Mouse (Mus musculus) liver, embryonic 13.5 days (tissue): ENCODE measurements around the gene Zfp60. TPM values are rescaled to one million over a fixed set of nuclear protein-coding genes. Genes with fewer than 3 reads are reported as not detected.
"Not testable (repeated sequence)": the region's sequence is repeated elsewhere in the genome, so short reads cannot be mapped to it uniquely, and the experiment has no call there.

Experiments
- ATAC-seq: fragments of 200-750 bp; cut with Nextera tagmentation; 2 replicates; pipeline ENCODE4 v1.8.0; 2017; ENCODE audit warnings: low read depth, mild to moderate bottlenecking, moderate number of reproducible peaks, moderate library complexity
- DNase-seq: peaks from one replicate; pipeline ENCODE4 v3.0.0; 2022
- H3K27ac ChIP-seq: fragments of 300-500 bp; sonication (generic); 2 replicates; pipeline ENCODE4 v1.5.1; 2015; ENCODE audit warnings: moderate library complexity, mild to moderate bottlenecking, inconsistent platforms
- H3K27me3 ChIP-seq: fragments of 300-500 bp; sonication (generic); 2 replicates; pipeline ENCODE4 v1.6.1; 2015; ENCODE audit warnings: mild to moderate bottlenecking, inconsistent platforms
- H3K36me3 ChIP-seq: fragments of 300-500 bp; sonication (generic); 2 replicates; pipeline ENCODE4 v1.6.1; 2015; ENCODE audit warnings: mild to moderate bottlenecking, inconsistent platforms
- H3K4me1 ChIP-seq: fragments of 300-500 bp; sonication (generic); replicated peaks from 2 replicates; pipeline ENCODE4 v1.6.1; 2015; ENCODE audit warnings: inconsistent platforms
- H3K4me2 ChIP-seq: fragments of 300-500 bp; sonication (generic); 2 replicates; pipeline ENCODE4 v1.6.1; 2015; ENCODE audit warnings: inconsistent platforms, mild to moderate bottlenecking, moderate library complexity
- H3K4me3 ChIP-seq: fragments of 300-500 bp; sonication (generic); replicated peaks from 2 replicates; pipeline ENCODE4 v1.5.1; 2015; ENCODE audit warnings: mild to moderate bottlenecking, inconsistent platforms
- H3K9ac ChIP-seq: fragments of 300-500 bp; sonication (generic); 2 replicates; pipeline ENCODE4 v1.6.1; 2015; ENCODE audit warnings: mild to moderate bottlenecking, inconsistent platforms
- H3K9me3 ChIP-seq: fragments of 300-500 bp; sonication (generic); replicated peaks from 2 replicates; pipeline ENCODE4 v1.6.1; 2016; ENCODE audit warnings: inconsistent platforms
- WGBS: fragments of 180-500 bp; shearing (Covaris S2); methylation state at CpG from one replicate; pipeline ENCODE4 v1.1.7; 2015; ENCODE audit not compliant: insufficient replicate concordance; 5-methylcytosine and 5-hydroxymethylcytosine counted together
- polyA plus RNA-seq: library from polyadenylated mRNA; unstranded; fragments of >200 nt; fragmentation: Nextera tagmentation; extraction: Ambion mirVana; gene quantifications from 2 replicates; pipeline ENCODE4 v1.2.1, GENCODE M21; 2015

Zfp60 gene
- polyA plus RNA-seq, 1 experiment from 2014 or later: 5.6 TPM

DNA sequence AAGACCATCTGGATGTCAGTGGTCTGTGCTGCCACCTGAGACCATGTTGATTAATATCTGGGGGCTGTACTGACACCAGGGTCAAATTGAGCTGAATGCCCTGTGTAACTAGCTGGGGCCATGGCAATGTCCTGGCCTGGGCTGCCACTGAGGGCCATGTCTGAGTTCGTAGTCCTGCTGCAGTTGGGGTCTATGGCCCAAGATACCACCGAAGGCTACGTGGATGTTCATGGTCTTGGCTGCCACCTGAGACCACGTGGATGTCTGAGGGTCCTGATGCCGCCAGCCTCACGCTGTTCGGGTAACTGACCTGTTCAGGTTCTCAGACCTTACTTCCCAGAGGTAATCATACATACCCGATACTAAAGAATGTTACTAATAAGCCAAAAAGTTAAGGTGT lies 9.2 kb upstream of the Zfp60 start:
- 77% methylated on average over 8 of the region's 8 CpGs for WGBS
- Histone ChIP-seq H3K36me3 (no peaks in the 10 kb centered on the region), H3K27me3 (no peaks in the 10 kb centered on the region), H3K4me3 (no peak overlapping the region), H3K4me1 (no peaks in the 10 kb centered on the region), H3K9me3 (no peaks in the 10 kb centered on the region), H3K27ac (no peak overlapping the region), H3K4me2 (no peak overlapping the region), H3K9ac (no peak overlapping the region)
- DNase-seq (no peak), ATAC-seq (no peak)

DNA sequence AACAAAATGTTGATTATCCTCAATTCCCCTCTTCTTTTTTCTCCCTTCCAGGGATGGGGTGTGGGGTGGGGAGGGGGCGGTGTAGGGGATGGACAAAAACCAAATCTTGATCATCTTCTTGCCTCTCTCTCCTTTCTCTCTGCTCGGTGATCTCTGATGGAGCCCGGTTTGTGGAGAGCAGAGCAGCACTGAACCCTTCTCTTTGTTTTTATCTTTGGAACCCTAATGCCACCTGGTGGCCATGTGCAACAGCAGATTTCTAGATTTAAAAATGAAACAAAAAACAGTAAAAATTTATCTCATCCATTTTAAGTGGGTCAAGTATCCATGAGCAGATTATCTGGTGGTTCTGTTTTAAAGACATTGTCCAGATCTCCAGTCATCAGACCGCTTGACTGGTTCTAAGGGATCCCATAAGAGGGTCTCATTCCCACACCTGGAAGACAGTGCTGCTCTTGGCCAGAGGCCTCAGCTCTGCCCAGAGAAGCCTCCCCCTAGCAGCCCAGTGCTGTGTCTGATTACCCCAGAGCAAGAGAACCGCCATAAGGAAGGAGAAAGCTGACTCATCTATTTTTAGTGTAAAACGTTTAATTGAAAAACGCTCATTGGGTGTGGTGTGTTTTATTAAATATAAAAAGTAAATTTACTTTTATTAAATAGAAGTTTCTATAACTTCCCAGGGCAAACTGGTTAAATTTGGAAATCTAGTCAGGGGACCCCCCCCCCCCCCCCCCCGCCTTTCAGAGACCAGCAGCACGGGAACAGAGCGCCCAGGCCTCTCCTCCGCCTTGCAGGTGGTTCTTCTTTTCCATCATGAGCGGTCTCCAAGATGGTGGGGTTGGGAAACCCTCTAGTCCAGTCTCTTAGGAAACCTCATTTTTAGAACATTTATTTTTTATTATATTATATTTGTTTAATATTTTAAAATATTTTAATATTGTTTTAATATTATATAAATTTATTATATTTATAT lies 5.3 kb upstream of the Zfp60 start:
- peak; percentile 15 for DNase-seq
- Histone ChIP-seq H3K9me3 (no peaks in the 10 kb centered on the region), H3K27me3 (no peaks in the 10 kb centered on the region), H3K4me1 (no peaks in the 10 kb centered on the region), H3K36me3 (no peaks in the 10 kb centered on the region), H3K27ac (no peak overlapping the region), H3K4me3 (no peak overlapping the region), H3K4me2 (no peak overlapping the region), H3K9ac (no peak overlapping the region)
- ATAC-seq: no peak
- 37% methylated on average over 12 of the region's 12 CpGs for WGBS

DNA sequence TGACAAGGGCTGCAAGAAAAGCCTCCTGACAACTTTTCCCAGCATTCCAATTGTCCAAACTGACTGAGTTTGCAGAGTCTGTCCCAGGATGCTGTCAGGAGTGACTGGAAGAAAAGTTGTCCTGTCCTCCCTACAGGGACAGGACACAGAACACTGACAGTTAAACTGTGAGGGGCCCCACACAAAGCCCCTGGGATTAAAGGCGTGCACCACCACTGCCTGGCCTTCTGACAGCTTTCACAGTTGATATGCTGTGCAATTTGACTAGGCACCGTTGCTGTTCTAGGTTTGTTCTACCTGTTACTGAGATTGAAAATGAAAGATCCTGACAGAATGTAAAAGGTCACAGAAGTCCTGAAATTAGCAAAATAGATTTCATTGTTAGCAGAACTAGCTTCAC lies 3.7 kb upstream of the Zfp60 start:
- DNase-seq: no peak
- no peaks in the 10 kb centered on the region for H3K27me3 ChIP-seq
- WGBS: 61% methylated on average over 2 of the region's 2 CpGs
- H3K4me3 ChIP-seq: no peak overlapping the region
- no peak for ATAC-seq
- H3K4me1 ChIP-seq: peaks cover 9% of the 10 kb centered on the region
- H3K4me2 ChIP-seq: no peak overlapping the region
- H3K27ac ChIP-seq: no peak overlapping the region
- no peak overlapping the region for H3K9ac ChIP-seq
- no peaks in the 10 kb centered on the region for H3K9me3 ChIP-seq
- H3K36me3 ChIP-seq: no peaks in the 10 kb centered on the region

DNA sequence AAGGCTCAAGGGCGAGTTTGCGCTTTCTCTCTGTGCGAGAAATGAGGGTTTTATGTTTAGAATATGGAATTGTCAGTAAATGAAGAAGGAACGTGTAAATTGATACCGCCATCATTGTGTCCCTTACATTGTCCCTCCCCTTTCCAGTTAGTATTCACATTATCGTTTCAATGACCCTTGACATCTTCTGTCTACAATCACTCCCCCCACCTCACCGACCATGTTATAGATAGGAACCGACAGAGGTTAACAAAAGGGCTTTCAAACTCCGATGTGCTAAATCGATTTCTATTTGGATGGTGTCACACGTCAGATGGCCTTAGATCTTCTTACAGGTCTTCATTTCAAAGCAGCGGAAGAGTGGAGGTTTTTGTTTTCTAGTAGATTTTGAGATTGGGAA lies 757 bp downstream of the Zfp60 start:
- Histone ChIP-seq H3K4me2 (peak overlapping the region; percentile 83), H3K27me3 (no peaks in the 10 kb centered on the region), H3K4me1 (peaks cover 20% of the 10 kb centered on the region), H3K36me3 (no peaks in the 10 kb centered on the region), H3K9ac (peak overlapping the region; percentile 78), H3K9me3 (no peaks in the 10 kb centered on the region), H3K27ac (peak overlapping the region; percentile 87), H3K4me3 (peak overlapping the region; percentile 74)
- ATAC-seq (no peak), DNase-seq (no peak)
- whole genome bisulfite sequencing: 18% methylated on average over 12 of the region's 12 CpGs

DNA sequence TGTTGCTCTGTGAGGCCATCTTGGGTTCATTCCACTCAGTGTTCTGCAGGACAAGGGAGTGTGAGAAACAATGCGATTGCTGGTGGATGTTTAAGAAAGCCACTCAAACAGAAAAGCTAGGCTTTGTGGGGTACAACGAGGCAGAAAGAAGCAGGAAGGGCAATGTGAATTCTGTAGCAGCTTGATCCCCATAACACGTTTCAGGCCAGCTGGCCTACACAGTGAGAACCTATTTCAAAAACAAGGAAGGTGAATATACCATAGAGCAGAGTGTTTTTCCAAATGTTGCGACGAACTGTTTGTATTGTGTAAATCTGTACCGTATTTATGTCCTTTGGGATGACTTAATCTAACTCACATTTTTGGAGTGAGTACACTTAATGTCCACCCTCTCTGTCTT lies 1.3 kb downstream of the Zfp60 start:
- no peak for DNase-seq
- H3K36me3 ChIP-seq: no peaks in the 10 kb centered on the region
- no peak for ATAC-seq
- peak overlapping the region; percentile 74 for H3K4me3 ChIP-seq
- no peak overlapping the region for H3K27ac ChIP-seq
- H3K9me3 ChIP-seq: no peaks in the 10 kb centered on the region
- no peaks in the 10 kb centered on the region for H3K27me3 ChIP-seq
- peak overlapping the region; percentile 83 for H3K4me2 ChIP-seq
- peaks cover 20% of the 10 kb centered on the region for H3K4me1 ChIP-seq
- WGBS: 77% methylated on average over 6 of the region's 6 CpGs
- peak overlapping the region; percentile 78; the same call in 1 of the 2 replicates for H3K9ac ChIP-seq

DNA sequence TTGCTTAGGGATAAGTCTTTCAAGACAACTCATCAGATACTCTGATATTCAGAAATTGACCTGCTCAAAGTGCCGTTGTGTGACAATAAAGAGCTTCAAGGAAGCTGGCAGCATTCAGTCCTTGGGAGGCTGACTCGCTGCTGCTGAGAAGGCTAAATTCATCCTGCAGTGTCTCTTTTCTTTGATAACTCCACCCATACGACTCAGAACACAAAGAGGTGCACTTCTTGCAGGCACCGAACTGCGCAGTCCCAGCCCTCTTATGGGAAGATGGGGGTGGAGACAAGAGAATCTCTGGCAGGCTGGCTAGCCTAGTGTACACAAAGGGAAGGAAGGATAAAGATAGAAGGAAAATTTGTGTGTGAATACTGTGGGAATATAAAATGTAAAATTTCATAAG lies 4.3 kb downstream of the Zfp60 start:
- no peak overlapping the region for H3K4me3 ChIP-seq
- H3K4me2 ChIP-seq: no peak overlapping the region
- peaks cover 17% of the 10 kb centered on the region for H3K36me3 ChIP-seq
- WGBS: 80% methylated on average over 5 of the region's 5 CpGs
- H3K27ac ChIP-seq: no peak overlapping the region
- no peaks in the 10 kb centered on the region for H3K9me3 ChIP-seq
- H3K9ac ChIP-seq: no peak overlapping the region
- H3K4me1 ChIP-seq: peaks cover 20% of the 10 kb centered on the region
- H3K27me3 ChIP-seq: no peaks in the 10 kb centered on the region
- DNase-seq (no peak), ATAC-seq (no peak)

DNA sequence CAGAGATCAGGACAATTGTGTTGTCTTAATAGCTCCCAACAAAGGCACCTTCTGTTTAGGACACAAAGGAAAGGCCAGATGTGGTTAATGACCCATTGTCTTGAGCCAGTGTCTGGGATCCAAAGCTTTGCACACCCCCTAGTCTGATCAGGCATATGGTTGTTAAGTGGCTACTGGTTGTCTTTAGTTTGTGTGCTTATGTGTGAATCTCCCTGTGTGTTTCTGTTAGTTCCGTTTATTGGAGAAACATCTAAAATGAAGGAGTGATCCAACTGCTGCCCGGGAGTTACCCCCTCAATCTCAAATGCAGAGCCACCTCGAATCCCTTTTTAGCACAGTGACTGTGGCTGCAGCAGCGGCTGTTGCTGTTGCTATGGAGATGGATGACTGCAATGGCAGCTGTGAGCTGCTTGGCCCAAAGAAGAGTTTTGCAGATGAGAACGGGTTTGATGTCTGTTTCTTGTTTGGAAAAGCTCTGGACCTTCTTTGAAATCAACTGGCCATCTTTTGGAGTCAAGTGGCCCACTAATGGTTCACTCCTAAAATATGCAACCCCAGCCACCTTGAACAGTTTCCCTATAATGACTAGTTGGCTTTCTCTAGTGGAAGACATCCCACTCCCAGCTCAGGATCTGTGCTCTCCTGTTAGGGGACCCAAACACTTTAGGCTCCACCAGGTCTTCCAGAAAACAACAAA lies 25.3 kb downstream of the Zfp60 start:
- ATAC-seq (no peak), DNase-seq (no peak)
- Histone ChIP-seq H3K4me2 (no peak overlapping the region), H3K27ac (no peak overlapping the region), H3K36me3 (peaks cover 3% of the 10 kb centered on the region), H3K27me3 (no peaks in the 10 kb centered on the region), H3K9ac (no peak overlapping the region), H3K4me1 (no peaks in the 10 kb centered on the region), H3K9me3 (0 out of 2 replicates have a peak, but pooled peaks cover 5% of the 10 kb centered on the region), H3K4me3 (no peak overlapping the region)
- 43% methylated on average over 5 of the region's 5 CpGs for WGBS

DNA sequence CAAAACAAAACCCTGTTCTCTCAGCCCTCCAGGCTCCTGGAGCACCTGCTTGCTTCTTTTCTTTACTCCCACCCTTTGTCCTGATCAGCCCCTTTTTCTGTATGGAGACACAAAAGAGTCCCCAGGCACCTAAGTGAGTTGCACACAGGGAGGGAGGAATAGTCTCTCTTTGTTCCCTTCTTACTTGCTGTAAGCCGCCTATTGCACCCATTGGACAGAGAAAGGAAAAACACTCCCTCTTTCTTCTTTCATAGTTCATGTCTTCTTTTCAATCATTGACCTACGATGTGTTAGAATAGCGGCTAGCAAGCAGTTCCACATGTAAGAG lies 25.8 kb downstream of the Zfp60 start:
- no peak overlapping the region for H3K9ac ChIP-seq
- H3K9me3 ChIP-seq: 0 out of 2 replicates have a peak, but pooled peaks cover 5% of the 10 kb centered on the region
- DNase-seq (no peak), ATAC-seq (no peak)
- H3K36me3 ChIP-seq: no peaks in the 10 kb centered on the region
- H3K4me3 ChIP-seq: no peak overlapping the region
- no peaks in the 10 kb centered on the region for H3K4me1 ChIP-seq
- no peak overlapping the region for H3K27ac ChIP-seq
- no peak overlapping the region for H3K4me2 ChIP-seq
- H3K27me3 ChIP-seq: no peaks in the 10 kb centered on the region
- 73% methylated on average over 3 of the region's 3 CpGs for WGBS

DNA sequence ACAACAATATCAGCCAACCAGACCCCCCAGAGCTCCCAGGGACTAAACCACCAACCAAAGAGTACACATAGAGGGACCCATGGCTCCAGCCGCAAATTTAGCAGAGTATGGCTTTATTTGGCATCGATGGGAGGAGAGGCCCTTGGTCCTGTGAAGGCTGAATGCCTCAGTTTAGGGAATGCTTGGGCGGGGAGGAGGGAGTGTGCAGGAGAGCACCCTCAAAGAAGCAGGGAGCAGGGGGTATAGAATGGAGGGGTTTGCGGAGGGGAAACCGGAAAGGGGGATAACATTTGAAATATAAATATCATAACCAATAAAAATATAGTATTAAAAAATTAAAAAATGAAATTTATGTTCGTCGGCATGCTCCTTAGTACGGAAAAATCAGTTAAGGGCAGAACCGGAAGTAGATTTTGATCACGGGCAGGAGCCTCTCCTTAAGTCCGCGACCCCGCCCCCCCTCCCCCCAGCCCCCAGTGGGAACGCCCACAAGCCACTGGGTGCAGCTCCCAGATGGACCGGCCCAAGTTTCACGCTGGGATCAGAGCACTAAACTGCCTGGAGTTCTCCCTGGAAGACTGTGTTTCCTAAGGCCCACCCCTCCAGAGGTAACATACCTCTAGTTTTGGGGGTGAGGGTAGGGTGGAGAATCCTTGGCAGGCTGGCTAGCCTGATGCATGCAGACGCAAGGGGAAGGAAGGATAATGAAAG lies 34.1 kb downstream of the Zfp60 start:
- H3K27me3 ChIP-seq: no peaks in the 10 kb centered on the region
- WGBS: 14% methylated on average over 17 of the region's 17 CpGs
- H3K4me3 ChIP-seq: peak overlapping the region; percentile 21; the same call in 1 of the 2 replicates
- DNase-seq (no peak), ATAC-seq (no peak)
- H3K4me2 ChIP-seq: peak overlapping the region; percentile 50
- H3K27ac ChIP-seq: no peak overlapping the region
- H3K9ac ChIP-seq: no peak overlapping the region
- peaks cover 6% of the 10 kb centered on the region for H3K4me1 ChIP-seq
- no peaks in the 10 kb centered on the region for H3K9me3 ChIP-seq
- H3K36me3 ChIP-seq: no peaks in the 10 kb centered on the region

DNA sequence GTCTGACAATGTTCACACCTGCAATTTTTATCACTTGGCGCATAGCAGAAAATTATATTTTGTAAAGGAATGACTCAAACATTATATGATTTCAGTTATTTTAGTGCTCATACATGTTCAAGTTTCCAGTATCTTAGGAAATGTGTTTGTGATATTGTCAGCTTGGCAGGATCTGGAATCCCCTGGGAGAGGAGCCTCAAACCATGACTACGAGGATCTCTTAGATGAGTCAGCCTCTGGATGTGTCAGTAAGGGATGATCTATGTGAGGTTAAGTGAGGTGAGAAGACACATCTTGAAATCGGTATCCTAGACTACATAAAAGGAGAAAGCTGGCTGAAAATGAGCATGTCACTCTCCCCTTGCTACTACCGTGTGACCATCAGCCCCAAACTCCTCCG lies 58.1 kb downstream of the Zfp60 start:
- H3K36me3 ChIP-seq: no peaks in the 10 kb centered on the region
- no peak overlapping the region for H3K4me3 ChIP-seq
- H3K4me1 ChIP-seq: no peaks in the 10 kb centered on the region
- H3K9me3 ChIP-seq: no peaks in the 10 kb centered on the region; the same call in 1 of the 2 replicates
- ATAC-seq (no peak), DNase-seq (no peak)
- no peak overlapping the region for H3K27ac ChIP-seq
- no peak overlapping the region for H3K4me2 ChIP-seq
- no peaks in the 10 kb centered on the region for H3K27me3 ChIP-seq
- WGBS: 63% methylated on average over 5 of the region's 5 CpGs
- H3K9ac ChIP-seq: no peak overlapping the region

DNA sequence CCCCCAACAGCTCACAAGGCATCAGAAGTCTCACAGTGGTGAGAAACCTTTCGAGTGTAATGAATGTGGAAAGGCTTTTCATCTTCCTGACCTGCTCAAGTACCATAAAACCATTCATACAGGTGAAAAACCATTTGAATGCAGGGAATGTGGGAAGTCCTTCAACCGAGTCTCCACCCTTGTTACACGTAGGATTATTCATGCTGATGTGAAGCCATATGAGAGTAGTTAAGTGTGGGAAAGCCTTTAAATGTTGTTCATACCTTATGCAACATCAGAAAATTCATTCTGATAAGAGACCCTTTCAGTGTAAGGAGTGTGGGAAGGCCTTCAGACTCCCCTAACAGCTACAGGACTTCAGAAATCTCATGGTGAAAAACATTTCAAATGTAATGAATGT lies 62.7 kb downstream of the Zfp60 start:
- not testable (repeated sequence) for H3K9ac ChIP-seq, H3K9me3 ChIP-seq, ATAC-seq, H3K36me3 ChIP-seq, H3K4me1 ChIP-seq, DNase-seq, H3K4me2 ChIP-seq, H3K27me3 ChIP-seq, H3K4me3 ChIP-seq, H3K27ac ChIP-seq
- 51% methylated on average over 3 of the region's 3 CpGs for WGBS
